Mouse (Mus musculus) small intestine, adult 2 months (tissue): ENCODE results near the gene Piezo1.

Source experiments
- CTCF ChIP-seq: fragments of 200-500 bp; IDR thresholded peaks from 2 replicates; pipeline ENCODE4 v1.5.1; 2012; ENCODE audit warnings: low read depth, mild to moderate bottlenecking, control low read depth, inconsistent platforms, low read length, moderate library complexity, mixed read lengths; ENCODE audit not compliant: insufficient replicate concordance, insufficient read length; ENCODE audit errors: extremely low read depth
- POLR2A ChIP-seq: fragments of 200-500 bp; IDR thresholded peaks from 2 replicates; pipeline ENCODE4 v1.6.1; 2012; ENCODE audit warnings: low read depth, mild to moderate bottlenecking, control low read depth, inconsistent platforms, low read length, moderate library complexity

DNA sequence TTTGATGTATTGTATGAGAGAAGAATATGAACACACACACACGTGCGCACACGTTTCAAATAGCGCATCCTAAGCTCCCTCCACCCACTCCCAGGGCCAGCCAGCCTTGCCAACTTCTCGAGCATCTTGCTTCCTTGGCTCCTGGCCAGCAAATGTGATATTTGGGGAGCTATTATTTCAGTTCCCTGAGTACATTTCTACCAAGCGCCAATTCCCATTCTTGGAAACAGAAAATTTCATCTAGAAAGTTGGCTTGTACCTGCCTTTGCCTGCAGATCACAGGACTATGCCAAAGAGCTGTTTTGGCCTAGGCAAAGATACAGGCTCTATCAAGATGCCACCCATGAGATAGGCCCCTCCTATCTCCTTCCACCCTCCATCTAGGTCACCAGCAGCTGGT lies 3.7 kb upstream of the Piezo1 start:
- TF ChIP-seq CTCF, result no peak
- TF ChIP-seq POLR2A, result no peak
